Mouse (Mus musculus): ENCODE measurements at regions not wholly inside any gene's neighbourhood (a gene's known extent, or its start where the extent isn't known, plus 50 kb on each side); places are given as distances from the start of the nearest gene placed in this dataset.

DNA sequence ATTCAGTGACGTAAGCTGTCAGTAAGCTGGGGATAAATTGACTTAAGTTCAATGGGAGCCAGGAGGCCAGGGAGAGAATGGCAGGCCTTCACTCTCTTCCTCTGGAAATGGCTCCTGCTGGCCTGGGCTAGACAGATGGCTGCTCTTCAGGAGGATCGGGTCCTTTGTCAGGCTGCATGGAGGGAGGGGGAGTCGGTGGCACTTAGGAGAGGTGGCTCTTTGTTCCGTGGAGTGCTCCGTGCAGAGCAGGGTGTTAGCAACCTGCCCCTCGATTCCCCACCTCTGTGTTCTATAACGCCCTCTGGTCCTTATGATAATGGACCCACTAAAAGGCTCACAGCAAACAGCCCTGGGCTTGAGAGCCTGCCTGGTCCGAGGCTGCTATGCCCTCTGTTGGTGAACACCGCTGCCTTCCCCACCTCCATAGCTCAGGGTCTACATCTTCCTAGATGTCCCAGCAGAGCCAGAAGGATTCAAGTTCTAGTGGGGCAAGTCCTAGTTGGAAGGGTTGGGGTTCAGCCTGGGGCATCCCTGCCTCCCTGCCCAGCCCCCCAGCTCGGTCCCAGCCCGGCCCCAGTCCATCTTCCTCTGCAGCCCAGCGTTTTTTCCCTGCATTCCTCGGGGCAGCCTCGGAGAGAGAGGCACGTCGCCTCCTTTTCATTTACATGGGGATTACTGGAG, 232.1 kb upstream of the 4930535I16Rik start:
- TF ChIP-seq CTCF (IDR thresholded peaks at IDR 0.05; ENCODE audit: control insufficient read depth, insufficient read depth, insufficient replicate concordance, low read depth, low read length): no peak
- no peak for TF ChIP-seq POLR2A (IDR thresholded peaks at IDR 0.05; ENCODE audit: control insufficient read depth, low read depth, low read length)

Data from testis, adult 2 months (tissue).